In the genomic region with DNA sequence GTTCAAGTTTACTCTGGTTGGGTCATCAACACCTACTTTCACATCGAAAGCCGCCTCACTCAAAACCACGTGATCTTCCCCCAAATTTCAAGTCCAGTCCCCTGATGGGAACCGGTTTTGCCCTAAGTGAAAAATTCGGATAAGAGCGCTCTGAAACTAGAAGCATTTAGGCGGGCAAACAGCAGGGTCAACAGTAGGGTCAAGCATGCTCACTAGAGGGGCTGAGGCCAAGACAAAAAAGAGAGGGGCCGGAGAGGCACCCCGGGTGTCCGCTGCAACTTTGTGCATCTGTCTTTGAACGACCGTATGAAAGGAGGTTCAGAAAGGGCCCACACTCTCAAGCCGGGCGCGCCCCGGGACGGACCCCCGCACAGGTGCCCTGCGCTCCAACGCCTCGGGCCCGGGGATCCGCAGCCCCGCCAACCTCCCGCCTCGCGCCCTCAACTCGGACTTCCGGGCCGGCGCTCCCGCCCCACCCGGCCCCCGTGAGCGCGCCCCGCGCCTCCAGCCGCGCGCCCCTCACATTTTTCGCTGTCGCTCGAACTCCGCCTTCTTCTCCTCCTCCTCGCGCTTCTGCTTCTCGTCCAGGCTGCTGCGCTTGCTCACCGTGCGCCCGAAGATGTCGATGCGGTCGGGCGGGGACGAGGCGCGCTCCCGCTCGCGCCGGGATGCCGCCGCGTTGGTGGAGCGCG, we compare ENCODE assay signal across 8 mouse cellular contexts. TPM values are rescaled to one million over a fixed set of nuclear protein-coding genes. Genes with fewer than 3 reads are reported as not detected.
DNase-seq lines count a peak whose midpoint lies in the region; ATAC-seq lines count a peak whose summit lies in the region.

No protein-coding gene starts in this region.

- DNase-seq in adrenal gland, adult 18-20 months (ENCODE audit: low spot score in 2 of 2): peak; percentile 47 to 62
- peak; percentile 78 for DNase-seq in embryo, embryonic 11 days
- peak; percentile 61 to 68 for DNase-seq in gastrocnemius, postnatal 4 days (ENCODE audit: low spot score in 2 of 2)
- peak; percentile 60 for DNase-seq in left cerebral cortex, postnatal 4 days
- peak; percentile 73 for DNase-seq in midbrain, embryonic 10.5 days (ENCODE audit: low spot score)
- peak; percentile 26 for DNase-seq in skeletal muscle tissue, adult 2 months (ENCODE audit: low read depth, low spot score)
- DNase-seq in yolk sac, embryonic 10.5 days (ENCODE audit: low spot score): peak; percentile 79

- intact Hi-C loops in left cerebral cortex, postnatal 4 days (cut with DNase I): no loop called here

- H3K9me3 ChIP-seq in intestine, embryonic 16.5 days (ENCODE audit: control insufficient read depth, low read length): no peaks in the 10 kb centered on the region
- no peaks in the 10 kb centered on the region for H3K9me3 ChIP-seq in midbrain, embryonic 10.5 days (replicated peaks)

- no peaks in the 10 kb centered on the region for H3K27me3 ChIP-seq in intestine, embryonic 16.5 days (replicated peaks; ENCODE audit: control insufficient read depth, insufficient read depth, low read length)
- no peaks in the 10 kb centered on the region; the same call in 1 of the 2 replicates for H3K27me3 ChIP-seq in midbrain, embryonic 10.5 days (ENCODE audit: low read depth, poor library complexity, severe bottlenecking)

- peak overlapping the region; percentile 91 for H3K4me3 ChIP-seq in intestine, embryonic 16.5 days (ENCODE audit: low read length)
- H3K4me3 ChIP-seq in midbrain, embryonic 10.5 days: peak overlapping the region; percentile 88

- H3K4me1 ChIP-seq in intestine, embryonic 16.5 days (ENCODE audit: control insufficient read depth, insufficient read depth, low read length): peaks cover 29% of the 10 kb centered on the region
- peaks cover 45% of the 10 kb centered on the region for H3K4me1 ChIP-seq in midbrain, embryonic 10.5 days

- H3K27ac ChIP-seq in intestine, embryonic 16.5 days (ENCODE audit: low read length): peak overlapping the region; percentile 94
- H3K27ac ChIP-seq in midbrain, embryonic 10.5 days (replicated peaks): peak overlapping the region; percentile 99

- under 1% methylated on average over 35 of the region's 68 CpGs for WGBS in intestine, embryonic 16.5 days
- WGBS in midbrain, embryonic 10.5 days: under 1% methylated on average over 61 of the region's 68 CpGs

- peak overlapping the region; percentile 99 for H3K9ac ChIP-seq in intestine, embryonic 16.5 days (ENCODE audit: low read depth, low read length)

- H3K36me3 ChIP-seq in intestine, embryonic 16.5 days (ENCODE audit: control insufficient read depth, insufficient read depth, low read length): no peaks in the 10 kb centered on the region
- no peaks in the 10 kb centered on the region for H3K36me3 ChIP-seq in midbrain, embryonic 10.5 days

- H3K4me2 ChIP-seq in intestine, embryonic 16.5 days (ENCODE audit: low read depth, low read length): peak overlapping the region; percentile 77

- peak; percentile 79 for ATAC-seq in intestine, embryonic 16.5 days

RNA-seq across cellular contexts. Expression of a gene that starts 0.7 kb away (rescaled TPM):
- total RNA-seq in adrenal gland, adult 18-20 months (2021): 10 to 100 TPM; 51.6 to 70.9 TPM
- 10 to 100 TPM; 50.9 to 75.9 TPM for total RNA-seq in gastrocnemius, postnatal 4 days (2021)
- polyA plus RNA-seq in intestine, embryonic 16.5 days (2015; fragmentation: Nextera tagmentation; extraction: Ambion mirVana): 66.3 and 68.9 TPM in 2 replicates
- 100 to 1,000 TPM; 124 to 126 TPM for total RNA-seq in left cerebral cortex, postnatal 4 days (2021)
- polyA plus RNA-seq in midbrain, embryonic 10.5 days (2016; fragmentation: Nextera tagmentation; extraction: Ambion mirVana): 142 and 159 TPM in 2 replicates

RNA-seq across cellular contexts. Expression of a gene that starts 28.6 kb away (rescaled TPM):
- 10 to 100 TPM; 14.0 to 24.0 TPM for total RNA-seq in adrenal gland, adult 18-20 months (2021)
- 10 to 100 TPM; 25.1 to 28.3 TPM for total RNA-seq in gastrocnemius, postnatal 4 days (2021)
- polyA plus RNA-seq in intestine, embryonic 16.5 days (2015; fragmentation: Nextera tagmentation; extraction: Ambion mirVana): 4.9 and 8.6 TPM in 2 replicates
- total RNA-seq in left cerebral cortex, postnatal 4 days (2021): 100 to 1,000 TPM; 151 to 153 TPM
- 14.7 and 15.8 TPM in 2 replicates for polyA plus RNA-seq in midbrain, embryonic 10.5 days (2016; fragmentation: Nextera tagmentation; extraction: Ambion mirVana)

Comparison
In these comparisons a context has a peak if more than half of its experiments do, and no peak if none do; other contexts are left out.
1. Peak in every context shown above with its lines: DNase-seq, ATAC-seq, H3K4me3 ChIP-seq and H3K27ac ChIP-seq.
2. DNase-seq: peak in every context shown above with its lines; median percentile 79 in yolk sac, embryonic 10.5 days; 78 in embryo, embryonic 11 days; 73 in midbrain, embryonic 10.5 days; 64 in gastrocnemius, postnatal 4 days; 60 in left cerebral cortex, postnatal 4 days; 54 in adrenal gland, adult 18-20 months; 26 in skeletal muscle tissue, adult 2 months.
3. RNA of a gene that starts 28.6 kb away (total RNA-seq): 151 to 153 TPM in left cerebral cortex, postnatal 4 days; 25.1 to 28.3 TPM in gastrocnemius, postnatal 4 days and 14.0 to 24.0 TPM in adrenal gland, adult 18-20 months; every median in the first group is over 4 times any median in the second.